Mouse (Mus musculus) hindbrain, embryonic 16.5 days (tissue): ENCODE data around the gene Dlgap1. TPM values are rescaled to one million over a fixed set of nuclear protein-coding genes. Genes with fewer than 3 reads are reported as not detected.

Experiments
- ATAC-seq: fragments of 200-750 bp; cut with Nextera tagmentation; 2 replicates; pipeline ENCODE4 v1.8.0; 2017; ENCODE audit warnings: moderate TSS enrichment, moderate library complexity
- H3K27ac ChIP-seq: fragments of 300-500 bp; sonication (generic); 2 replicates; pipeline ENCODE4 v1.5.1; 2014; ENCODE audit warnings: low read depth, mild to moderate bottlenecking, control low read depth, low read length, moderate library complexity
- H3K27me3 ChIP-seq: fragments of 300-500 bp; sonication (generic); replicated peaks from 2 replicates; pipeline ENCODE4 v1.6.1; 2014; ENCODE audit warnings: low read length; ENCODE audit not compliant: control insufficient read depth, insufficient read depth
- H3K36me3 ChIP-seq: fragments of 300-500 bp; sonication (generic); 2 replicates; pipeline ENCODE4 v1.6.1; 2014; ENCODE audit warnings: mild to moderate bottlenecking, low read length, moderate library complexity, mixed read lengths; ENCODE audit not compliant: control insufficient read depth, insufficient read depth
- H3K4me1 ChIP-seq: fragments of 300-500 bp; sonication (generic); 2 replicates; pipeline ENCODE4 v1.6.1; 2014; ENCODE audit warnings: low read depth, low read length; ENCODE audit not compliant: control insufficient read depth, insufficient read depth
- H3K4me2 ChIP-seq: fragments of 300-500 bp; sonication (generic); 2 replicates; pipeline ENCODE4 v1.6.1; 2014; ENCODE audit warnings: mild to moderate bottlenecking, low read length, control low read depth, moderate library complexity
- H3K4me3 ChIP-seq: fragments of 300-500 bp; sonication (generic); 2 replicates; pipeline ENCODE4 v1.5.1; 2014; ENCODE audit warnings: mild to moderate bottlenecking, low read length, control low read depth, moderate library complexity
- H3K9ac ChIP-seq: fragments of 300-500 bp; sonication (generic); 2 replicates; pipeline ENCODE4 v1.6.1; 2014; ENCODE audit warnings: low read depth, mild to moderate bottlenecking, control low read depth, low read length, moderate library complexity
- H3K9me3 ChIP-seq: fragments of 300-500 bp; sonication (generic); 2 replicates; pipeline ENCODE4 v1.6.1; 2014; ENCODE audit warnings: mild to moderate bottlenecking, low read length, moderate library complexity; ENCODE audit not compliant: control insufficient read depth
- WGBS: fragments of 180-500 bp; shearing (Covaris S2); extraction: QIAGEN DNeasy Blood & Tissue Kit; methylation state at CpG from one replicate; pipeline ENCODE4 v1.1.7; 2014; 5-methylcytosine and 5-hydroxymethylcytosine counted together
- polyA plus RNA-seq: library from polyadenylated mRNA; unstranded; fragments of >200 nt; fragmentation: Nextera tagmentation; extraction: Ambion mirVana; gene quantifications from 2 replicates; pipeline ENCODE4 v1.2.1, GENCODE M21; 2015

The Dlgap1 gene
- polyA plus RNA-seq, 1 experiment from 2014 or later, result 39.5 TPM

GRCm38 (mm10) chr17:70307418-70308176 lies 338.7 kb downstream of the Dlgap1 start:
- no peak for ATAC-seq
- 65% methylated on average over 11 of the region's 11 CpGs for WGBS
- no peak overlapping the region for H3K4me3 ChIP-seq
- no peak overlapping the region for H3K4me2 ChIP-seq
- H3K36me3 ChIP-seq, result no peaks in the 10 kb centered on the region
- no peaks in the 10 kb centered on the region for H3K27me3 ChIP-seq
- H3K27ac ChIP-seq, result 0 out of 2 replicates have a peak overlapping the region, but pooled peaks have one; percentile 12
- H3K9ac ChIP-seq, result no peak overlapping the region
- no peaks in the 10 kb centered on the region for H3K9me3 ChIP-seq
- peaks cover 2% of the 10 kb centered on the region for H3K4me1 ChIP-seq

GRCm38 (mm10) chr17:70308364-70309231 lies 339.7 kb downstream of the Dlgap1 start:
- no peak overlapping the region for H3K27ac ChIP-seq
- H3K36me3 ChIP-seq, result no peaks in the 10 kb centered on the region
- no peak overlapping the region for H3K4me3 ChIP-seq
- H3K27me3 ChIP-seq, result no peaks in the 10 kb centered on the region
- H3K4me1 ChIP-seq, result peaks cover 2% of the 10 kb centered on the region
- H3K9me3 ChIP-seq, result no peaks in the 10 kb centered on the region
- H3K4me2 ChIP-seq, result no peak overlapping the region
- WGBS, result 63% methylated on average over 22 of the region's 22 CpGs
- no peak overlapping the region; the same call in 1 of the 2 replicates for H3K9ac ChIP-seq
- ATAC-seq, result peak; percentile 60

GRCm38 (mm10) chr17:70316327-70316726 lies 347.5 kb downstream of the Dlgap1 start:
- no peaks in the 10 kb centered on the region for H3K27me3 ChIP-seq
- H3K4me3 ChIP-seq, result no peak overlapping the region
- no peak overlapping the region for H3K9ac ChIP-seq
- no peaks in the 10 kb centered on the region for H3K9me3 ChIP-seq
- 84% methylated on average over 5 of the region's 5 CpGs for WGBS
- no peak overlapping the region for H3K4me2 ChIP-seq
- H3K27ac ChIP-seq, result no peak overlapping the region
- H3K4me1 ChIP-seq, result no peaks in the 10 kb centered on the region
- ATAC-seq, result no peak
- no peaks in the 10 kb centered on the region for H3K36me3 ChIP-seq

- Histone ChIP-seq H3K4me1 (no peaks in the 10 kb centered on the region), H3K27me3 (no peaks in the 10 kb centered on the region), H3K4me3 (no peak overlapping the region), H3K9me3 (no peaks in the 10 kb centered on the region), H3K9ac (no peak overlapping the region), H3K4me2 (no peak overlapping the region), H3K36me3 (no peaks in the 10 kb centered on the region), H3K27ac (no peak overlapping the region)
- 90% methylated on average over 7 of the region's 7 CpGs for WGBS
- no peak for ATAC-seq
Observed at GRCm38 (mm10) chr17:70317779-70318178, 348.9 kb downstream of the Dlgap1 start.

- Histone ChIP-seq H3K4me3 (no peak overlapping the region), H3K27me3 (no peaks in the 10 kb centered on the region), H3K9me3 (no peaks in the 10 kb centered on the region), H3K27ac (no peak overlapping the region), H3K4me2 (no peak overlapping the region), H3K4me1 (no peaks in the 10 kb centered on the region), H3K9ac (no peak overlapping the region), H3K36me3 (no peaks in the 10 kb centered on the region)
- 90% methylated on average over 6 of the region's 6 CpGs for WGBS
- ATAC-seq, result no peak
Observed at GRCm38 (mm10) chr17:70321976-70322375, 353.1 kb downstream of the Dlgap1 start.

- ATAC-seq, result no peak
- H3K27me3 ChIP-seq, result no peaks in the 10 kb centered on the region
- H3K4me2 ChIP-seq, result no peak overlapping the region
Observed at GRCm38 (mm10) chr17:70333440-70333839, 364.6 kb downstream of the Dlgap1 start.

GRCm38 (mm10) chr17:70334171-70334570 lies 365.3 kb downstream of the Dlgap1 start:
- H3K27ac ChIP-seq, result no peak overlapping the region
- H3K4me3 ChIP-seq, result no peak overlapping the region
- H3K36me3 ChIP-seq, result no peaks in the 10 kb centered on the region
- 34% methylated on average over 3 of the region's 3 CpGs for WGBS
- no peaks in the 10 kb centered on the region for H3K27me3 ChIP-seq
- no peaks in the 10 kb centered on the region for H3K9me3 ChIP-seq
- no peaks in the 10 kb centered on the region for H3K4me1 ChIP-seq
- no peak overlapping the region for H3K9ac ChIP-seq
- peak; percentile 80 for ATAC-seq
- H3K4me2 ChIP-seq, result no peak overlapping the region

More at GRCm38 (mm10) chr17:70333440-70333839, 364.6 kb downstream of the Dlgap1 start:
- Histone ChIP-seq H3K9ac (no peak overlapping the region), H3K4me1 (no peaks in the 10 kb centered on the region), H3K27ac (no peak overlapping the region), H3K9me3 (no peaks in the 10 kb centered on the region), H3K36me3 (no peaks in the 10 kb centered on the region), H3K4me3 (no peak overlapping the region)
- 78% methylated on average over 6 of the region's 6 CpGs for WGBS

- no peak overlapping the region for H3K27ac ChIP-seq
- no peaks in the 10 kb centered on the region for H3K27me3 ChIP-seq
- no peak overlapping the region for H3K9ac ChIP-seq
- H3K4me3 ChIP-seq, result no peak overlapping the region
- WGBS, result 90% methylated on average over 7 of the region's 7 CpGs
- no peak for ATAC-seq
- no peaks in the 10 kb centered on the region for H3K4me1 ChIP-seq
- H3K36me3 ChIP-seq, result no peaks in the 10 kb centered on the region
- no peaks in the 10 kb centered on the region for H3K9me3 ChIP-seq
- no peak overlapping the region for H3K4me2 ChIP-seq
Observed at GRCm38 (mm10) chr17:70339821-70340220, 370.9 kb downstream of the Dlgap1 start.

- Histone ChIP-seq H3K4me2 (no peak overlapping the region), H3K36me3 (no peaks in the 10 kb centered on the region), H3K4me1 (no peaks in the 10 kb centered on the region), H3K27me3 (no peaks in the 10 kb centered on the region), H3K4me3 (no peak overlapping the region), H3K9me3 (no peaks in the 10 kb centered on the region), H3K27ac (peak overlapping the region; percentile 18; the same call in 1 of the 2 replicates), H3K9ac (no peak overlapping the region; the same call in 1 of the 2 replicates)
- peak; percentile 40; the same call in 1 of the 2 replicates for ATAC-seq
- WGBS, result 67% methylated on average over 8 of the region's 8 CpGs
Observed at GRCm38 (mm10) chr17:70341230-70341629, 372.4 kb downstream of the Dlgap1 start.
